Mouse (Mus musculus) heart, adult 10 weeks (tissue): Measurements from ENCODE around the gene Aqp1. TPM values are rescaled to one million over a fixed set of nuclear protein-coding genes. Genes with fewer than 3 reads are reported as not detected.

Source experiments
- polyA plus RNA-seq: library from polyadenylated mRNA; stranded (reverse); fragments of 350-450 nt; fragmentation: Illumina TruSeq; extraction: RNeasy Lipid Tissue Mini Kit (QIAGEN cat#74804); gene quantifications from one replicate; pipeline ENCODE4 v1.2.3, GENCODE M21; 2014; ENCODE audit warnings: low read depth, low replicate concordance

Gene Aqp1
- polyA plus RNA-seq: 287 TPM

DNA sequence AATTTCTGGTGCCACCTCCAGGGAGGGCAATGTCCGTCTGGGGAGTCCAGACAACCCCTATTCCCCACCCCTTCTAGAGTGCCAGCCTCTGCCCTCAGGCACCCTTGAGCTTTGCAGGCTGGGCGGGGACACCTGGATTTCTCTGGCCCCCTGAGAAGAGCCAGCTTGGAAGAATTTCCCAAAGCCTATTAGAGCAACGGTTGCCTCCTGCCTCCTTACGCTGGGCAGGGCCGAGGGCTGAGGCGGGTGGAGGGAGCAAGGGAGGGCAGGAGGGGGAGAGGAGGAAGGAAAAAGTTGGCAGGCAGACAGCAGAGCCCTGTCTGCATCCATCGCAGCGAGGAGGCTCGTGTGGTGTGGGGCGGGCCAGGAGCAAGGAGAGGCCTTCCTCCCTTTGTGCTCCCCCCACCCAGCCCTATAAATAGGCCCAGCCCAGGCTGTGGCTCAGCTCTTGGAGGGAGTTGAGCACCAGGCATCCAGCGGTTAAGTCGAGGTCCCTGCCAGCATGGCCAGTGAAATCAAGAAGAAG is at the start of gene Aqp1:
Aqp1 (plus strand) TSS at position 444 of the 526 bp plus-strand sequence.

DNA sequence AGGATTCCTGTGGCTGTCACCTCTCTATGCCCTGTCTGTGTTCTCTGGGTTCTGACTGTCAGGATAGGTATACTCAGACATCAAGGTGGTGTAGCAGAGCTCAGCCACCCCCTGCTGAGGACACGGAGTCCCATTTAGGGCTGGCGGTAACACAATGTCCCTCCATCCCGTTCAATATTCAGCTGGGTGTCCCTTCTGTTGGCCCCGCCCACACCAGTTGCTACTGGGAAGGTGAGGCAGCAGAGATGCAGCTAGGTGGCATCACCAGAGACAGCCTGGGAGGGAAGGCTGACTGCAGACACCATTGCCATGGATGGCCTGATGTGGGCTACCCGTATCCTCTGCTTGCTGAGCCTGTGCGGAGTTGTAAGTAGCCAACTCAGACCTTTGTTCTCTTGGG is 39.8 kb downstream of the Aqp1 start, which contains the start of gene Ghrhr:
Ghrhr (plus strand) TSS at position 220 of the 400 bp plus-strand sequence.

Other genes with a start within 250 kb of the Aqp1 start
- 32.6 TPM for gene Crhr2, start 203.4 kb upstream of the Aqp1 start, polyA plus RNA-seq
- gene Inmt, start 161.4 kb upstream of the Aqp1 start, polyA plus RNA-seq: 14.1 TPM
- gene Mindy4, start 133.0 kb upstream of the Aqp1 start, polyA plus RNA-seq: 4.3 TPM
- gene Ghrhr, start 39.9 kb downstream of the Aqp1 start, polyA plus RNA-seq: not detected
- 4.9 TPM for gene Adcyap1r1, start 115.5 kb downstream of the Aqp1 start, polyA plus RNA-seq